Mouse (Mus musculus) CH12.LX (cell line): ENCODE results near the gene Fbln1. TPM values are rescaled to one million over a fixed set of nuclear protein-coding genes. Genes with fewer than 3 reads are reported as not detected.

Source experiments
- DNase-seq: peaks from one replicate; pipeline ENCODE4 v3.0.0-alpha.2; 2013; ENCODE audit errors: extremely low read depth
- H3K27ac ChIP-seq: 2 replicates; pipeline ENCODE4 v1.5.1; 2012; ENCODE audit warnings: low read depth, mild to moderate bottlenecking, control low read depth, moderate library complexity; ENCODE audit not compliant: insufficient read depth
- H3K27me3 ChIP-seq: replicated peaks from 2 replicates; pipeline ENCODE3; 2012; ENCODE audit warnings: inconsistent platforms
- H3K36me3 ChIP-seq, 2 experiments: replicated peaks in 1 of 2; 2 replicates each; pipeline versions ENCODE3 to v1.6.1; 2012; ENCODE audit warnings: inconsistent platforms in 1 of 2, low read length in 1 of 2, mild to moderate bottlenecking in 1 of 2, mixed read lengths in 1 of 2, moderate library complexity in 1 of 2; ENCODE audit not compliant: control insufficient read depth in 1 of 2, insufficient read depth in 1 of 2
- H3K4me1 ChIP-seq, 2 experiments: 2 replicates each; pipeline ENCODE4 v1.6.1; 2012; ENCODE audit warnings: inconsistent platforms in 1 of 2, moderate library complexity in 1 of 2; ENCODE audit not compliant: insufficient read depth in 2 of 2, control insufficient read depth in 1 of 2
- H3K4me2 ChIP-seq: 2 replicates; pipeline ENCODE4 v1.6.1; 2012; ENCODE audit warnings: low read depth, mild to moderate bottlenecking, control low read depth; ENCODE audit not compliant: poor library complexity, insufficient read depth, severe bottlenecking
- H3K4me3 ChIP-seq, 3 experiments: fragments of 150-350 bp in 1 of 3; sonication (generic) in 1 of 3; replicated peaks in 1 of 3; 2 replicates each; pipeline versions ENCODE3 to v1.5.1; 2011 to 2012; ENCODE audit warnings: low read depth in 2 of 3, low read length in 2 of 3, mild to moderate bottlenecking in 2 of 3, moderate library complexity in 2 of 3, control low read depth in 1 of 3, improper control_type of control experiment in 1 of 3, inconsistent platforms in 1 of 3, mixed read lengths in 1 of 3; ENCODE audit not compliant: poor library complexity in 1 of 3
- H3K79me2 ChIP-seq: replicated peaks from 2 replicates; pipeline ENCODE4 v1.6.1; 2012; ENCODE audit warnings: mild to moderate bottlenecking, moderate library complexity; ENCODE audit not compliant: control insufficient read depth, poor library complexity, insufficient read depth, severe bottlenecking; ENCODE audit errors: extremely low read depth
- H3K9ac ChIP-seq: 2 replicates; pipeline ENCODE4 v1.6.1; 2012; ENCODE audit warnings: low read depth, mild to moderate bottlenecking, control low read depth, moderate library complexity; ENCODE audit not compliant: insufficient read depth
- H3K9me3 ChIP-seq: replicated peaks from 2 replicates; pipeline ENCODE3; 2012; ENCODE audit warnings: low read length, inconsistent platforms, mixed read lengths
- CHD1 ChIP-seq: IDR thresholded peaks from 2 replicates; pipeline ENCODE4 v1.6.1; 2012; ENCODE audit warnings: low read depth, low read length, improper control_type of control experiment, inconsistent platforms
- CTCF ChIP-seq, 2 experiments: IDR thresholded peaks in 1 of 2; conservative IDR thresholded peaks in 1 of 2; 2 replicates each; pipeline ENCODE4 v1.5.1; 2011 to 2012; ENCODE audit warnings: low read depth in 2 of 2, low read length in 2 of 2, improper control_type of control experiment in 1 of 2, inconsistent platforms in 1 of 2, mild to moderate bottlenecking in 1 of 2, moderate library complexity in 1 of 2
- EP300 ChIP-seq: IDR thresholded peaks from 2 replicates; pipeline ENCODE4 v1.6.1; 2011; ENCODE audit warnings: low read length, improper control_type of control experiment
- ETS1 ChIP-seq: conservative IDR thresholded peaks from 2 replicates; pipeline ENCODE4 v1.6.1; 2012; ENCODE audit warnings: low read depth, mild to moderate bottlenecking, inconsistent platforms, low read length, improper control_type of control experiment, moderate library complexity
- IRF4 ChIP-seq: IDR thresholded peaks from 2 replicates; pipeline ENCODE4 v1.6.1; 2014; ENCODE audit warnings: low read depth, mild to moderate bottlenecking, inconsistent platforms, low read length, improper control_type of control experiment
- MAFK ChIP-seq: IDR thresholded peaks from 2 replicates; pipeline ENCODE4 v1.6.1; 2011; ENCODE audit warnings: low read length, improper control_type of control experiment; ENCODE audit not compliant: insufficient replicate concordance
- MAX ChIP-seq: IDR thresholded peaks from 2 replicates; pipeline ENCODE4 v1.6.1; 2011; ENCODE audit warnings: low read length, improper control_type of control experiment
- MXI1 ChIP-seq: IDR thresholded peaks from 2 replicates; pipeline ENCODE4 v1.6.1; 2011; ENCODE audit warnings: mild to moderate bottlenecking, low read depth, low read length, improper control_type of control experiment
- MYC ChIP-seq: IDR thresholded peaks from 2 replicates; pipeline ENCODE4 v1.6.1; 2011; ENCODE audit warnings: low read depth, mild to moderate bottlenecking, improper control_type of control experiment, low read length
- NRF1 ChIP-seq: IDR thresholded peaks from 2 replicates; pipeline ENCODE4 v1.6.1; 2014; ENCODE audit warnings: low read depth, mild to moderate bottlenecking, inconsistent platforms, low read length, improper control_type of control experiment, moderate library complexity
- PAX5 ChIP-seq: IDR thresholded peaks from 2 replicates; pipeline ENCODE4 v1.6.1; 2012; ENCODE audit warnings: low read length, inconsistent platforms, mixed read lengths
- POLR2A ChIP-seq: IDR thresholded peaks from 2 replicates; pipeline ENCODE4 v1.6.1; 2011; ENCODE audit warnings: low read depth, mild to moderate bottlenecking, improper control_type of control experiment, low read length
- POLR2AphosphoS2 ChIP-seq: IDR thresholded peaks from 2 replicates; pipeline ENCODE4 v1.6.1; 2011; ENCODE audit warnings: low read depth, low read length, improper control_type of control experiment
- RAD21 ChIP-seq: IDR thresholded peaks from 2 replicates; pipeline ENCODE4 v1.6.1; 2011; ENCODE audit warnings: low read depth, mild to moderate bottlenecking, low read length, improper control_type of control experiment, moderate library complexity
- RCOR1 ChIP-seq: conservative IDR thresholded peaks from 2 replicates; pipeline ENCODE4 v1.6.1; 2012; ENCODE audit warnings: low read depth, mild to moderate bottlenecking, inconsistent platforms, low read length, improper control_type of control experiment
- SIN3A ChIP-seq: IDR thresholded peaks from 2 replicates; pipeline ENCODE4 v1.6.1; 2012; ENCODE audit warnings: low read length, improper control_type of control experiment, inconsistent platforms
- SMC3 ChIP-seq: IDR thresholded peaks from 2 replicates; pipeline ENCODE4 v1.6.1; 2011; ENCODE audit warnings: low read depth, low read length, improper control_type of control experiment
- TBP ChIP-seq: conservative IDR thresholded peaks from 2 replicates; pipeline ENCODE4 v1.6.1; 2011; ENCODE audit warnings: low read depth, low read length, improper control_type of control experiment
- TCF12 ChIP-seq: IDR thresholded peaks from 2 replicates; pipeline ENCODE4 v1.6.1; 2014; ENCODE audit warnings: low read depth, mild to moderate bottlenecking, inconsistent platforms, low read length, improper control_type of control experiment
- UBTF ChIP-seq: IDR thresholded peaks from 2 replicates; pipeline ENCODE4 v1.6.1; 2012; ENCODE audit warnings: low read depth, mild to moderate bottlenecking, inconsistent platforms, low read length, improper control_type of control experiment, moderate library complexity
- ZC3H11A ChIP-seq: IDR thresholded peaks from 2 replicates; pipeline ENCODE4 v1.6.1; 2012; ENCODE audit warnings: low read depth, mild to moderate bottlenecking, inconsistent platforms, low read length, improper control_type of control experiment
- ZNF384 ChIP-seq: IDR thresholded peaks from 2 replicates; pipeline ENCODE4 v1.6.1; 2012; ENCODE audit warnings: low read depth, low read length, improper control_type of control experiment, inconsistent platforms
- dilution Hi-C: fragments of 300-500 bp; cut with MboI; formaldehyde crosslinking; loops from 2 replicates; pipeline ENCODE4 v1.14.3; 2020; ENCODE audit warnings: low sequenced_read_pairs; ENCODE audit not compliant: extremely low pct_unique_long_range_greater_than_20kb, extremely low pct_ligation_motif_present
- in situ Hi-C: fragments of 300-500 bp; cut with MboI; formaldehyde crosslinking; loops from 3 replicates; pipeline ENCODE4 v1.14.3; 2019; ENCODE audit warnings: low sequenced_read_pairs, low pct_ligation_motif_present, low pct_unique_long_range_greater_than_20kb, mixed read lengths
- polyA plus RNA-seq: library from polyadenylated mRNA; unstranded; fragments of >175 nt; gene quantifications from 2 replicates; pipeline ENCODE4 v1.2.1, GENCODE M21; 2012; ENCODE audit warnings: low read depth; ENCODE audit not compliant: insufficient read length
- total RNA-seq, 2 experiments: library from RNA; depleted of rRNA; stranded (reverse); fragments of 300-350 nt in 1 of 2; fragments of >200 nt in 1 of 2; gene quantifications; 2 replicates each; pipeline ENCODE4 v1.2.3; 2012 to 2014

Gene Fbln1
- total and polyA plus RNA-seq, 3 experiments, result 1.4 TPM; not detected in 2

DNA sequence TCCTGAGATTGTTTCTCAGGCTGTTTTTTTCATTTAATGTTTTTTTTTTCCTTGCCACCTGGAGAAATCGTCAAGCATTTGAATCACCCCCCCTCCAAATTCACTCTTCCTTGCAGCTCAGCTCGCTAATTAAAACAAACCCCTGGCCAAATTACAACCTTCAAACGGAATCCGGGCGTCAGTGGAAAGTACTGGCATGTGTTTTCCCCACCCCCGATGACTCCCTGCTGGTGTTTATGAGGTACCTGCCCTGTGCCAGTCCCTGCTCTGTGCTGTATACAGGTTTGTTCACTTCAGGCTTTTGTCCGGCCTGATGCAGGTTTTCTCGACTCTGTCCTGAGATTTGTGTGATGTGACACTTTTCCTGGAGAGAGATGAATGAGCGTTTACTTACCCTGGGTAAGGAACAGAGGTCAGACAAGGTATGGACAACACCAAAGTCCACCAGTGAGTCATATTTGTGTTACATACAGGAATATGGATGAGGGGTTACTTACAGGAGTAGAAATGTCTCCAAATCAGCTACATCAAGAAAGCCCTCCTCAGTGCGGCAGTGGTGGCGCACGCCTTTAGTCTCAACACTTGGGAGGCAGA lies 38.6 kb upstream of the Fbln1 start:
- Histone ChIP-seq H3K4me3 (no peak overlapping the region), H3K79me2 (no peaks in the 10 kb centered on the region), H3K27ac (no peak overlapping the region), H3K4me2 (no peak overlapping the region), H3K9ac (no peak overlapping the region), H3K4me1 (no peaks in the 10 kb centered on the region), H3K9me3 (no peaks in the 10 kb centered on the region), H3K27me3 (peaks cover 87% of the 10 kb centered on the region), H3K36me3 (no peaks in the 10 kb centered on the region)
- no peak for DNase-seq
- TF ChIP-seq ZC3H11A (no peak), SIN3A (no peak), POLR2AphosphoS2 (no peak), POLR2A (no peak), RCOR1 (no peak), EP300 (no peak), RAD21 (no peak), TCF12 (no peak), TBP (no peak), MXI1 (no peak), CHD1 (no peak), CTCF (conservative IDR thresholded peaks at IDR 0.05 in 1 of 2, IDR thresholded peaks at IDR 0.05 in 1 of 2; ENCODE audit: low read depth in 2 of 2, low read length in 2 of 2) (no peak), IRF4 (no peak), MYC (no peak), ETS1 (no peak)
- dilution Hi-C loops, result no loop called here
- in situ Hi-C loops, result no loop called here

DNA sequence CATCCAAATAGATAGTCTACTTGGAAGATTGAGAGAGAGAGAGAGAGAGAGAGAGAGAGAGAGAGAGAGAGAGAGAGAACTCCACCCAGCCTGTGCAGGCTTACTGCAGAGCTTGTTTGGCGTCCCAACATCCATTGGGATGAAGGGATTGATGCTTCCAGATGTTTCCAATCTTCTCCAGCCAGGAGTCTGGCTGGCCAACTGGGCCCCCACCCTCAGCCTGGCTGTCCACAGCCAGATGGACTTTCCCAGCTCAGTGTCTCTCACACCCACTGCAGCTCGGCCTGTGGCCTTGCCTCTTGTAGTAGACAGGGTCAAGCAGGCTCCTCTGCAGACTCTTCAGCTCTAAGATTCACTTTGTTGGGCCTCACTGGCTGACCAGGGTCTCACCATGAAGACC lies 33.7 kb upstream of the Fbln1 start:
- in situ Hi-C loops, result no loop called here
- DNase-seq, result no peak
- Histone ChIP-seq H3K36me3 (no peaks in the 10 kb centered on the region), H3K4me1 (no peaks in the 10 kb centered on the region), H3K4me3 (no peak overlapping the region), H3K79me2 (no peaks in the 10 kb centered on the region), H3K4me2 (no peak overlapping the region), H3K9ac (no peak overlapping the region), H3K27ac (no peak overlapping the region), H3K27me3 (peaks cover 75% of the 10 kb centered on the region), H3K9me3 (peaks cover 11% of the 10 kb centered on the region)
- no peak for TF ChIP-seq PAX5
- TF ChIP-seq UBTF, result no peak
- TF ChIP-seq ZNF384, result no peak
- no peak for TF ChIP-seq TCF12
- TF ChIP-seq MAX, result no peak
- TF ChIP-seq NRF1, result no peak
- no peak for TF ChIP-seq ETS1
- no peak for TF ChIP-seq EP300
- TF ChIP-seq CHD1, result no peak
- TF ChIP-seq SIN3A, result no peak
- no peak for TF ChIP-seq SMC3
- no peak for TF ChIP-seq IRF4
- no peak for TF ChIP-seq MAFK
- no peak for TF ChIP-seq RAD21
- dilution Hi-C loops, result no loop called here
